Mouse (Mus musculus): ENCODE data around the gene Gtf3c6. TPM values are rescaled to one million over a fixed set of nuclear protein-coding genes. Genes with fewer than 3 reads are reported as not detected.

The Gtf3c6 gene
- total and polyA plus RNA-seq, 3 experiments = 32.5 to 107 (median 32.7) TPM

DNA sequence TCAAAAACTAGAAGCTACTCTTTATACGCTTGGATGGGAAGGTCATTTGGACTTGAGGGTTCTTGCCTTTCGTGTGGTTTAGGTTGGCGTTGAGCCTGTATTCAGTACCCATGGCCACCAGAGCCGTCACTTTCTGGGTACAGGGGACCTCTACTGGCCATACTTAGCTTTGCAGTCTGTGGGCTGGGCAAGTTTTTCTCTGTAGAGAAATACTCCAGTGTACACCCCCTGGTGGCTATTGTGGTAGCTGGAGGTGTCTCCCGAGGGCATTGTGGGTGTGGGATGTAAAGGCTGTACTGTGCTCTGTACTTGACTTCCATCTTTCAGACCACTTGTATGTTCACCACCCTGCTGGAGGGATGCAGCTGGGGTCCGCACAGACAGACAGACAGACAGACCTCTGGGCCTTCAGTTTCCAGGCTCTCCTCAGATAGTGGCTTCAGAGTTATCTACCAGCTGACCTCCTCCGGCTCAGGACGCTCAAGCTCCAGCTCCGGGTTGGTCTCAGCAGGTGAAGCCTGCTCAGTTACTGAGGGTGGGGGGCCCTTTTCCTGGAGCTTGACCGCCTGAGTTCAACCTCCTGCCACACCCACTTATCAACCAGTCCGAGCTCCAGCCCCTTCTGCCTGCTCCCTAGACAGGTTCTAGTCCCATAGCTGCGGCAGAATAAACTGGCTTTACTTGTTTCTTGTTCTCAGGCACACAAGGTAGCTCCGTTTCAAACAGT, 45.3 kb downstream of the Gtf3c6 start:
- no peak overlapping the region for H3K4me2 ChIP-seq (ENCODE audit: insufficient read depth, low read depth, poor library complexity, severe bottlenecking)
- in situ Hi-C loops (cut with MboI; ENCODE audit: low pct_ligation_motif_present, low pct_unique_long_range_greater_than_20kb, low sequenced_read_pairs) (loop anchor here (10.0 kb wide), 1 partner anchor 158 kb away; no protein-coding TSS in a partner anchor), dilution Hi-C loops (cut with MboI; ENCODE audit: extremely low pct_ligation_motif_present, extremely low pct_unique_long_range_greater_than_20kb, low sequenced_read_pairs) (no loop called here)
- H3K36me3 ChIP-seq (replicated peaks in 1 of 2; ENCODE audit: control insufficient read depth in 1 of 2, insufficient read depth in 1 of 2, low read length in 1 of 2) = no peaks in the 10 kb centered on the region
- no peaks in the 10 kb centered on the region for H3K27me3 ChIP-seq (replicated peaks)
- no peak overlapping the region for H3K9ac ChIP-seq (ENCODE audit: insufficient read depth, low read depth)
- no peak overlapping the region for H3K27ac ChIP-seq (ENCODE audit: insufficient read depth, low read depth)
- DNase-seq (ENCODE audit: extremely low read depth) = peak; percentile 94
- H3K4me1 ChIP-seq (ENCODE audit: control insufficient read depth in 1 of 2, insufficient read depth in 2 of 2) = peaks cover 0 to 5% of the 10 kb centered on the region in 2 experiments; a peak in 1 of 4 replicates
- H3K4me3 ChIP-seq (replicated peaks in 1 of 3; ENCODE audit: low read depth in 2 of 3, low read length in 2 of 3, poor library complexity in 1 of 3) = no peak overlapping the region
- TF ChIP-seq ZC3H11A (IDR thresholded peaks at IDR 0.05; ENCODE audit: low read depth, low read length) = peak; percentile 94
- peak; percentile 56; the same call in 1 of the 2 replicates for TF ChIP-seq JUND (conservative IDR thresholded peaks at IDR 0.05; ENCODE audit: low read depth, low read length)
- peak; percentile 61; the same call in 1 of the 2 replicates for TF ChIP-seq MYC (IDR thresholded peaks at IDR 0.05; ENCODE audit: low read depth, low read length)
- peak; percentile 96 for TF ChIP-seq RAD21 (IDR thresholded peaks at IDR 0.05; ENCODE audit: low read depth, low read length)
- peak; percentile 68 for TF ChIP-seq NELFE (IDR thresholded peaks at IDR 0.05; ENCODE audit: low read depth, low read length)
- no peak; the same call in 1 of the 2 replicates for TF ChIP-seq MXI1 (IDR thresholded peaks at IDR 0.05; ENCODE audit: low read depth, low read length)
- TF ChIP-seq ZNF384 (IDR thresholded peaks at IDR 0.05; ENCODE audit: low read depth, low read length) = peak; percentile 20; the same call in 1 of the 2 replicates
- TF ChIP-seq CTCF (conservative IDR thresholded peaks at IDR 0.05 in 1 of 2, IDR thresholded peaks at IDR 0.05 in 1 of 2; ENCODE audit: low read depth in 2 of 2, low read length in 2 of 2) = peak; percentile 95 to 100
- TF ChIP-seq BHLHE40 (IDR thresholded peaks at IDR 0.05; ENCODE audit: low read depth, low read length) = 0 out of 2 replicates have a peak, but pooled peaks have one; percentile 10
- no peak; the same call in 1 of the 2 replicates for TF ChIP-seq TCF12 (IDR thresholded peaks at IDR 0.05; ENCODE audit: low read depth, low read length)
- 0 out of 2 replicates have a peak, but pooled peaks have one; percentile 39 for TF ChIP-seq ELF1 (IDR thresholded peaks at IDR 0.05; ENCODE audit: low read depth, low read length)
- TF ChIP-seq MAZ (IDR thresholded peaks at IDR 0.05; ENCODE audit: low read depth, low read length) = no peak
- TF ChIP-seq IRF4 (IDR thresholded peaks at IDR 0.05; ENCODE audit: low read depth, low read length) = peak; percentile 52; the same call in 1 of the 2 replicates
- peak; percentile 42; the same call in 1 of the 2 replicates for TF ChIP-seq MAFK (IDR thresholded peaks at IDR 0.05; ENCODE audit: insufficient replicate concordance, low read length)
- no peak for TF ChIP-seq UBTF (IDR thresholded peaks at IDR 0.05; ENCODE audit: low read depth, low read length)
- TF ChIP-seq MEF2A (IDR thresholded peaks at IDR 0.05; ENCODE audit: borderline replicate concordance, low read depth, low read length) = peak; percentile 43; the same call in 1 of the 2 replicates
- TF ChIP-seq ETS1 (conservative IDR thresholded peaks at IDR 0.05; ENCODE audit: low read depth, low read length) = no peak
- no peak for TF ChIP-seq NRF1 (IDR thresholded peaks at IDR 0.05; ENCODE audit: low read depth, low read length)
- TF ChIP-seq EP300 (IDR thresholded peaks at IDR 0.05; ENCODE audit: low read length) = peak; percentile 13; the same call in 1 of the 2 replicates
- TF ChIP-seq SIN3A (IDR thresholded peaks at IDR 0.05; ENCODE audit: low read length) = peak; percentile 57; the same call in 1 of the 2 replicates
- peak; percentile 99 for TF ChIP-seq SMC3 (IDR thresholded peaks at IDR 0.05; ENCODE audit: low read depth, low read length)
- no peak for TF ChIP-seq GABPA (IDR thresholded peaks at IDR 0.05; ENCODE audit: insufficient replicate concordance, low read depth, low read length)
- no peaks in the 10 kb centered on the region for H3K79me2 ChIP-seq (replicated peaks; ENCODE audit: control insufficient read depth, extremely low read depth, insufficient read depth, poor library complexity, severe bottlenecking)
- H3K9me3 ChIP-seq (replicated peaks; ENCODE audit: low read length) = no peaks in the 10 kb centered on the region

Other genes starting within 250 kb of the Gtf3c6 start
- 0.04 TPM in 1 of 2 replicates, not detected in the other for gene Mfsd4b1, start 232.8 kb downstream of the Gtf3c6 start, total RNA-seq (2012; rRNA removed)
- gene Mfsd4b1, start 232.8 kb downstream of the Gtf3c6 start, total RNA-seq (2014; rRNA removed) = not detected in 2 replicates
- not detected in 2 replicates for gene Mfsd4b1, start 232.8 kb downstream of the Gtf3c6 start, polyA plus RNA-seq (2012; ENCODE audit: insufficient read length, low read depth)
- 10.4 TPM in 2 replicates for gene Slc16a10, start 115.8 kb downstream of the Gtf3c6 start, total RNA-seq (2012; rRNA removed)
- gene Slc16a10, start 115.8 kb downstream of the Gtf3c6 start, total RNA-seq (2014; rRNA removed) = 4.5 TPM in 2 replicates
- 3.5 and 4.1 TPM in 2 replicates for gene Slc16a10, start 115.8 kb downstream of the Gtf3c6 start, polyA plus RNA-seq (2012; ENCODE audit: insufficient read length, low read depth)
- 78.2 and 92.5 TPM in 2 replicates for gene Rpf2, start 11.1 kb downstream of the Gtf3c6 start, total RNA-seq (2012; rRNA removed)
- gene Rpf2, start 11.1 kb downstream of the Gtf3c6 start, total RNA-seq (2014; rRNA removed) = 174 and 197 TPM in 2 replicates
- gene Rpf2, start 11.1 kb downstream of the Gtf3c6 start, polyA plus RNA-seq (2012; ENCODE audit: insufficient read length, low read depth) = 101 and 147 TPM in 2 replicates
- gene Amd1, start 44.1 kb upstream of the Gtf3c6 start, total RNA-seq (2012; rRNA removed) = 88.3 and 133 TPM in 2 replicates
- 266 and 267 TPM in 2 replicates for gene Amd1, start 44.1 kb upstream of the Gtf3c6 start, total RNA-seq (2014; rRNA removed)
- gene Amd1, start 44.1 kb upstream of the Gtf3c6 start, polyA plus RNA-seq (2012; ENCODE audit: insufficient read length, low read depth) = 128 and 165 TPM in 2 replicates
- 2.0 and 3.3 TPM in 2 replicates for gene Cdk19, start 81.5 kb upstream of the Gtf3c6 start, total RNA-seq (2012; rRNA removed)
- gene Cdk19, start 81.5 kb upstream of the Gtf3c6 start, total RNA-seq (2014; rRNA removed) = 4.7 and 4.8 TPM in 2 replicates
- gene Cdk19, start 81.5 kb upstream of the Gtf3c6 start, polyA plus RNA-seq (2012; ENCODE audit: insufficient read length, low read depth) = 3.4 and 4.0 TPM in 2 replicates

All from CH12.LX (cell line).